Mouse (Mus musculus): ENCODE data around the gene Rel.

Gene Rel

GRCm38 (mm10) chr11:23746102-23746501 is 24.7 kb downstream of the Rel start:
- DNase-seq (ENCODE audit: low read depth, low spot score), result no peak

GRCm38 (mm10) chr11:23744352-23744751 is 26.4 kb downstream of the Rel start:
- DNase-seq (ENCODE audit: low read depth, low spot score), result no peak

- DNase-seq (ENCODE audit: low read depth, low spot score), result no peak
Observed at GRCm38 (mm10) chr11:23741386-23741785, 29.4 kb downstream of the Rel start.

GRCm38 (mm10) chr11:23740895-23741294 is 29.9 kb downstream of the Rel start:
- no peak for DNase-seq (ENCODE audit: low read depth, low spot score)

DNA sequence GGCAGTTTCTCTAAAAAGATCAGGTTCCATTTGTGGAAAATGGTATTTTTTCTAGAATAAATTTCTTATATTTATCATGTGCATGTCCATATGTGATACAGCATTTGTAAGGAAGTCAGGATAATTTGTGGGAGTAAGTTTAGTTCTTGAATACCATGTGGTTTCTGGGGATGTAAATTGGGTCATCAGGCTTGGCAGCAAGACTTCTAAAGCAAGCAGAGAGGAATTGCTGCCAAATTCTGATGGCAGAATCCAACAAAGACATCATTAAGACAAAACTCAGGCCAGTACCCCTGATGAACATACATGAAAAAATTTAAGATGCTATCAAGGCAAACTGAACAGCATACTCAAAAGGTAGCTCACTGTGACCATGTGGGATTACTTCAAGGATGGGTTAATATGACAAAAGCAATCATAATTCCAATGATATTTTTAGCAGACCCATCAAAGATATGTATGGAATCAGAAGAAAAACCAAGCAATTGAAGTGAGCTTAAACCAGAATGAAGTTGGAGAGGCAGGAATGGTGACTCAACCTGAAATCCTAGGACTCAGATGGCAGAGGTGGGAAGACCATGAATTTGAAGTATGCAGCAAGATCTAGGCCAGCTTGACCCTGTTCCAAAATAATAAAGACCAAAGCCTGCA is 34.8 kb downstream of the Rel start:
- no peak for DNase-seq (ENCODE audit: low read depth, low spot score)

DNA sequence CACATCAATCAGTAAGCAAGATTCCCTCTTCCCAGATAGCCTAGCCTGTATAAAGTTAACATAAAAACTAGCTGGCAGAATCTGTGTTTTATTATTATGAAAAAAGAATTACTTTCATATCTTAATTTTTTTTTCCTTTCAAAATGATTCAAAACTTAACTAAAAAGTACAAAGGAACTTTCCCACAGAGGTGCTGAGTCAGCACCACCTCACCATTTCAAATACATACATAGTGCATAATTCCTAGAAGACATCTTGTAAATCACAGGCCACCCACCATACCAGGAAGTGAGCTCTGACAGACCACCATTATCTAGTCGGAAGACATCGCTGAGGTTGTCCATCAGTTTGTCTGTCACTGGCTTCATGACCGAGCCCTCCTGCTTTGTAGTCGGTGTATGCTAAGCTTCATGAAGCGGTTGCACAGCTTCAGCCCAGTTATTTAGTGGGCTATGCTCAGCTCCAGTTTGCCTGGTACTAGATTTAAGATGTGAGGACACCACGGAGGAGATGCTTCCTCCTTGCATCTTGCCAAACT is 36.0 kb downstream of the Rel start:
- DNase-seq (ENCODE audit: low read depth, low spot score), result peak; percentile 29

DNA sequence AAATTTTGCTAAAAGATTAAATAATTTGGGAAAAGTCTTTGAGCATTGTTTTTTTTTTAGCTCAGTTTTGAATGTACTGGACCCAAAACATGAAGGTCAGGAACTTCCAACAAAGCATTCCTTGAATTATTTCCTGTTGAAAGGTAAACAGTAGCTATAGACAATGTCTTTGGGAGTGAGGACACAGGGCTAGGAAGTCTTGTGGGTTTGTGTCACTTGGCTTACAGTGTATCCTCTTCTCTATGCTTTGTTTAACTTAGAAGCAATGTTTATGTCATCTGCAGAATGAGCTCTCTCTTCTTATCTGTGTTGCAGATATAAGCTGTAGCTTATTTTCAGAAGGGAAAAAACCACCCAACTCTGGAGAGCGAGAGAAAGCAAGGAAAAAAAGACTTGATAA is 37.9 kb downstream of the Rel start:
- no peak for DNase-seq (ENCODE audit: low read depth, low spot score)

DNA sequence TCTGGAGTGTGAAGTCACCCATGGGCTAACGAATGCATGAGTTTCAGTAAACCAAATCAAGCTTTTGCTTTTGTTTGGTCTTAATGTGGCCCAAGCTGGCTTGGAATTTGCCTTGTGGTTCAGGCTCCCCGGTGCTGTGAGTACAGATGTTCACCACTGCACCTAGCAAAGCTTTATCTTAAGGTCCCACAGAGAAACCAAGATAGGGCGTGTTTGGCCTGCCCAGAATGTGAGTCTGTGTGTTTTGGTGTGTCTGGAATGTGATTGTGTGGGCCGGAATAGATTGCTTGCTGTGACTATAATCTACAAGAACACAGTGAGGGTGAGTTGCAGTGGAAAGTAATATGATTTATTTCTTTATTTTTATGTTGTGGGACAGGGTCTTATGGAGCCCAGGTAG is 40.6 kb downstream of the Rel start:
- no peak for DNase-seq (ENCODE audit: low read depth, low spot score)

DNA sequence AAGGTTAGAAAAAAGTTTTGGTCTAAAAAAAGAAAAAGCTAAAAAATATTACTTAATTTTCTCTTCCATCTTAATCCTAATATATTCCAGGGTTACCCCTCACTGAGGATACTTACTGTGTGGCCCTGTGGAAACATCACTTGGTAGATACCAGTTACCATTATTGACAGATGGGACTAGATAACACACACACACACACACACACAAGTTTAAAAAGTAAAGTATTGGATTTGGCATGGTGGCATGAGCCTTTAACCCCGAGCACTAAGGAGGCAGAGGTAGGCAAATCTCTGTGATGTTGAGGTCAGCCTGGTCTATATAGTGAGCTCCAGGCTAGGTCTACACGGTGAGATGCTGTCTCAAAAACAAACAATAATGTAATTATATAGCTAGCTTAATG is 42.6 kb downstream of the Rel start:
- DNase-seq (ENCODE audit: low read depth, low spot score), result no peak

GRCm38 (mm10) chr11:23726441-23726840 is 44.3 kb downstream of the Rel start:
- DNase-seq (ENCODE audit: low read depth, low spot score), result no peak

- DNase-seq (ENCODE audit: low read depth, low spot score), result no peak
Observed at GRCm38 (mm10) chr11:23725850-23726249, 44.9 kb downstream of the Rel start.

DNA sequence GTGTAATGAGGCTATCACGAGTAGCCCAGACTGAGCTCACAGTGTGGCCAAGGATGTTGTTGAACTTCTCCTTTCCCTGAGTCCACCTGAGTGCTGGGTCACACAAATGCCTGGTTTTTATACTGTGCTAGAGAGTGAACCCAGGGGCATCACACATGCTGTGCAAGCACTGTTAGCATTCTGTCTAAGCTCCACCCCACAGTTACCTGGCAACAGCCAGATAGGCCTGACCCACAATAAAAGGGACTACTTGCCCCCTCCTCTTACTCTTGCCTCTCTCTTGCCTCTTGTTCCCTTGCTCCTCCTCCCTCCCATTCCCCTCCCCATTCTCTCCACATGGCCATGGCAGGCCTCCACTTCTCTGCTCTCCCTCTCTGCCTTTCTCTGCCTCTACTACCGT is 48.4 kb downstream of the Rel start:
- DNase-seq (ENCODE audit: low read depth, low spot score), result no peak

- no peak for DNase-seq (ENCODE audit: low read depth, low spot score)
Observed at GRCm38 (mm10) chr11:23719825-23720224, 50.9 kb downstream of the Rel start.

GRCm38 (mm10) chr11:23718856-23719255 is 51.9 kb downstream of the Rel start:
- DNase-seq (ENCODE audit: low read depth, low spot score), result no peak

- no peak for DNase-seq (ENCODE audit: low read depth, low spot score)
Observed at GRCm38 (mm10) chr11:23712299-23712698, 58.5 kb downstream of the Rel start.

GRCm38 (mm10) chr11:23704604-23705294 is 66.0 kb downstream of the Rel start:
- no peak for DNase-seq (ENCODE audit: low read depth, low spot score)

DNA sequence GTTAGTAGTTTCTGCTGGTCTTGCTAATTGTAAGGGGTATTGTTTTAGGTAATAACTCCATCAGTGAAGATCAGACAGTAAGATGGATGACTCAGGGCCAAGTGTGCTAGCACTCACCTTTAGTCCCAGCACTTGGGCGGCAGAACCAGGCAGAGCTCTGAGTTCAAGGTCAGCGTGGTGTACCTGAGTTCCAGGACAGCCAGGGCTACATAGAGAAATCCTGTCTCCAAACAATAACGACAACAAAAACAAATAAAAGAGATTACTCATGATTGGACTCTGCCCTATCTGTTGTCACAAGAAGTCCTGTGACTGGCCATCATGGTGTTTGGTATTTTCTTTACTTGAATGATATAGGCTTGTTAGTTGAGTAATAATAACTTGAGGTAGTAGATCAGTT is 68.9 kb downstream of the Rel start:
- DNase-seq (ENCODE audit: low read depth, low spot score), result no peak

GRCm38 (mm10) chr11:23699414-23700095 is 71.2 kb downstream of the Rel start:
- peak; percentile 68 for DNase-seq (ENCODE audit: low read depth, low spot score)

DNA sequence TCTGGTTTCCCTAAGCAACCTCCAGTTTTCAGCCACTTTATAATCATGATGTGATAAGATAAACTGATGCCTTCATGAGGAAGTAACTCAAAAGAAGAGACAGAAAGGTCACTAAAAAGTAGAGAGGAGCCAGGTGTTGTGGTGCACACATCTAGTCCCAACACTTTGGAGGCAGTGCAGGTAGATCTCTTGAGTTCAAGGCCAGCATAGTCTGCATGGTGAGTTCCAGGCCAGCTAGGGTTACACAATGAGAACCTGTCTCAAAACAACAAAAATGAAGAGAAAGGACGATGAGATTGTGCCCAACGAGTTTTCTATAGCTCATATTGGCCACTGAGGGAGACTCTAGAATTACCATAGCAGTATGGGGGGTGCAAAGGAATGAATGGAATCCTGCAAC is 72.2 kb downstream of the Rel start:
- no peak for DNase-seq (ENCODE audit: low read depth, low spot score)

- DNase-seq (ENCODE audit: low read depth, low spot score), result peak; percentile 14
Observed at GRCm38 (mm10) chr11:23695847-23696246, 74.9 kb downstream of the Rel start.

- DNase-seq (ENCODE audit: low read depth, low spot score), result no peak
Observed at GRCm38 (mm10) chr11:23693286-23693685, 77.5 kb downstream of the Rel start.

DNA sequence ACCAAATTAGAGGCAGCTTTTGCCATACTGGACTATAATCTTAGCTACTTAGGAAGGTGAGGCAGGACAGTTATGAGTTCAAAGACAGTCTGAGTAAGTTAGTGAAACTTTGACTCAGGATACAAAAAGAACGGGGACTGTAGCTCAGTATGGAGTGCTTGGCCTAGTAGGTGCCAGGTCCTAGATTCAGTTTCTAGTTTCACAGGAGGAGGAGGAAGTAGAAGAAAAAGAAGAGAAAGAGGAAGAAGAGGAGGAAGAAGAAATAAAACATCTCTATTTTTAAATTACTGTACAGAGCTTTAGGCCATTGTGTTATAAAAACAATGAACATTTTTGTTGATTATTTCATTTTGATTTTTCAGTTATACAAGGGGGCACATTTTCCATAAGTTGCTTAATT is 82.7 kb downstream of the Rel start:
- no peak for DNase-seq (ENCODE audit: low read depth, low spot score)
